Mouse (Mus musculus) intestine, postnatal 0 days (tissue): ENCODE data around the gene Nlgn2. TPM values are rescaled to one million over a fixed set of nuclear protein-coding genes. Genes with fewer than 3 reads are reported as not detected.

Experiments
- ATAC-seq: fragments of 200-750 bp; cut with Nextera tagmentation; 2 replicates; pipeline ENCODE4 v1.8.0; 2017; ENCODE audit warnings: mild to moderate bottlenecking, moderate TSS enrichment, moderate library complexity
- H3K27ac ChIP-seq: fragments of 300-500 bp; sonication (generic); 2 replicates; pipeline ENCODE4 v1.5.1; 2014; ENCODE audit warnings: mild to moderate bottlenecking, low read depth, low read length, moderate library complexity
- H3K27me3 ChIP-seq: fragments of 300-500 bp; sonication (generic); replicated peaks from 2 replicates; pipeline ENCODE4 v1.6.1; 2014; ENCODE audit warnings: low read length, mixed read lengths; ENCODE audit not compliant: control insufficient read depth, insufficient read depth
- H3K36me3 ChIP-seq: fragments of 300-500 bp; sonication (generic); 2 replicates; pipeline ENCODE4 v1.6.1; 2014; ENCODE audit warnings: mild to moderate bottlenecking, moderate library complexity; ENCODE audit not compliant: control insufficient read depth, insufficient read depth
- H3K4me1 ChIP-seq: fragments of 300-500 bp; sonication (generic); replicated peaks from 2 replicates; pipeline ENCODE4 v1.6.1; 2014; ENCODE audit warnings: antibody characterized with exemption, low read length, mixed read lengths; ENCODE audit not compliant: control insufficient read depth, insufficient read depth
- H3K4me2 ChIP-seq: fragments of 300-500 bp; sonication (generic); replicated peaks from 2 replicates; pipeline ENCODE4 v1.6.1; 2014; ENCODE audit warnings: low read depth, mild to moderate bottlenecking, moderate library complexity
- H3K4me3 ChIP-seq: fragments of 300-500 bp; sonication (generic); 2 replicates; pipeline ENCODE4 v1.5.1; 2014; ENCODE audit warnings: low read depth, low read length
- H3K9ac ChIP-seq: fragments of 300-500 bp; sonication (generic); 2 replicates; pipeline ENCODE4 v1.6.1; 2014; ENCODE audit warnings: mild to moderate bottlenecking, low read depth, low read length
- H3K9me3 ChIP-seq: fragments of 300-500 bp; sonication (generic); 2 replicates; pipeline ENCODE4 v1.6.1; 2016; ENCODE audit warnings: mixed run types; ENCODE audit not compliant: control insufficient read depth
- CTCF ChIP-seq: sonication (generic); IDR thresholded peaks from 2 replicates; pipeline ENCODE4 v1.5.1; 2016; ENCODE audit warnings: low read depth, mild to moderate bottlenecking, control low read depth, antibody characterized with exemption, moderate library complexity
- WGBS: fragments of 180-500 bp; shearing (Covaris S2); extraction: QIAGEN DNeasy Blood & Tissue Kit; methylation state at CpG from one replicate; pipeline ENCODE4 v1.1.7; 2014; 5-methylcytosine and 5-hydroxymethylcytosine counted together
- polyA plus RNA-seq: library from polyadenylated mRNA; unstranded; fragments of >200 nt; fragmentation: Nextera tagmentation; extraction: Ambion mirVana; gene quantifications from 2 replicates; pipeline ENCODE4 v1.2.1, GENCODE M21; 2015

Gene Nlgn2
- polyA plus RNA-seq, 1 experiment from 2014 or later = 1.8 TPM

DNA sequence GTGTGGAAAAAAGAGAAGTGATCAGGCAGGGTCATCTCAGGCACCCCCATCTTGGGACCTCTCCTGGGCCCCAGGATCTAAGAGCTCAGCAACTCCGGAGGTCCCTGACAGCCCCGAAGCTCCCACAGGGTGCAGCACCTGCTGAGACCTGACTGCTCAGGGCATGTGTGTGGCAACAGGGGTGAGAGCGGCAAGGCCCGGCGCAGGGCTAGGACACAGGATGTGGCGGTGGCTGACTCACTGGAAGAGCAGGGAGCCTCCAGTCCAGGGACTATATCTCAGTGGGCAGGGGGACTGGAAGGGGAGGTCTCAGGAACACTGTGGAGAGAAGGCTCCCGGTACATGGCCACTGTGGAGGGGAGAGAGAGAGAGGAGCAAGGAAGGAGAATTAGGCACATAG, 39.7 kb downstream of the Nlgn2 start:
- Histone ChIP-seq H3K9ac (no peak overlapping the region), H3K36me3 (no peaks in the 10 kb centered on the region), H3K27ac (no peak overlapping the region), H3K4me2 (no peak overlapping the region), H3K27me3 (peaks cover 13% of the 10 kb centered on the region; the same call in 1 of the 2 replicates), H3K9me3 (no peaks in the 10 kb centered on the region), H3K4me3 (no peak overlapping the region), H3K4me1 (peaks cover 18% of the 10 kb centered on the region; the same call in 1 of the 2 replicates)
- no peak for TF ChIP-seq CTCF
- ATAC-seq = no peak
- WGBS = 88% methylated on average over 7 of the region's 7 CpGs

DNA sequence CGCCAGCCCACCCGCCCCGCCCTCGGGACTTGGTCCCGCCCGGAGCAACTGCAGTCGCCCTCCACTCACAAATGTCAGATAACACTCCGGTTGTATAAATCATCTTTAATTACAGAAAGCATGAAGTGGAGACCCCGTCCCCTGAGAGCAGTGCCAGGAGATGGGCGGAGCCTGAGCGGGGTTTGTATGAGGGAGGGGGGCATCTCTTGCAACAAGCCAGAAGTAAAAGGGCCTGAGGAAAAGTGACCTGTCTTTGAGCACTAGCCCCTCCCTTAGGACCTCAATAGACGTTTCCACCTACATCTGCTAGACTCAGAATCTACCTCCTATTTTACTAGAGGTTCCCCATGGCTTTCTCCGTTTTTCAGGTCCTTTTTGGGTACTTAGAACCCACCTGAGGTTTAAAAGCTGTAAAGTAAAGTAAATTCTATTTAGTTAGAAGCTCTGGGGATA, 41.6 kb downstream of the Nlgn2 start:
- TF ChIP-seq CTCF = no peak
- Histone ChIP-seq H3K4me2 (peak overlapping the region; percentile 97), H3K9ac (peak overlapping the region; percentile 31; the same call in 1 of the 2 replicates), H3K4me3 (peak overlapping the region; percentile 48), H3K27me3 (peaks cover 7% of the 10 kb centered on the region; the same call in 1 of the 2 replicates), H3K4me1 (0 out of 2 replicates have a peak, but pooled peaks cover 11% of the 10 kb centered on the region), H3K9me3 (no peaks in the 10 kb centered on the region), H3K36me3 (no peaks in the 10 kb centered on the region), H3K27ac (no peak overlapping the region)
- ATAC-seq = no peak
- WGBS = 7% methylated on average over 13 of the region's 13 CpGs

DNA sequence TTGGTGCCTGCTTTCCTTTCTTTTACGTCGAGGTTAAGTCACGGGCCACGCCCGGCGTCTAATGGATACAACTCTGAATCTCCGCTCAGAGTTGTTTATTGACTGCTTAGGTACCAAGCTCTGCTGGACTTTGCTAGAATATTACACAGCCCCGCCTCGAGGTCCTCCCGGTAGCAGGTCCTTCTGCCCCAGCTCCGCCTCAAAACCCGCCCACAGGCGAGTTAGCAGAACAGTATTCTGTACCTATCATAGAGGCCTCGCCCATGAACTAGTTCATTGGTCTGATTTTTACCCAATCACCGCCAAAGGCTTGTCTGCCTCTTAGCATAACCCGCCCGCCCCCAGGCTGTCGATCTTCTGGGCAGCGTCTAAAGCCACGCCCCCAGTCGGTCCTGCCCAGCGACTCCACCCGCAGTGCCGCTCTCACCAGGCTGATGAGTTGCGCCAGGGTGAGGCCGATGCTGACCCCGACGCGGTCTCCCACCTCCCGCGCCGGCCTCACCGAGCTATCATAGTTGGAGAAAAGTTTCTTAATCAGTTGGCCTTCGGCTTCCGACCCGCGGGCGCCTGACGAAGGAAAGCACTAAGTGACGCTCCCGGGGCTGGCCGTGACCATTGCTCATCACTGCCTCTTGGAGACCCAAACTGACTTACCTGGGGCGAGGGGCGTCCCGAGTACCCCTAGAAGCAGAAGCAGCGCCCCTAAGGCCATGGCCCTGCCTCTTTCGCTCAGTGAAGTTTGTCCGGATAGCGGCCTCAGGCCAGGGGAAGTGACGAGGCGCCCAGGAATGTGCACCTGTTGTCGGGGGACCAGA, 42.2 kb downstream of the Nlgn2 start, which contains the start of gene Chrnb1:
Gene Chrnb1 (minus strand): TSS at position 776 of the 815 bp plus-strand sequence.
- Histone ChIP-seq H3K4me2 (peak within 1 kb of the TSS; percentile 97), H3K36me3 (no peaks in the 10 kb centered on the region), H3K9ac (peak within 1 kb of the TSS; percentile 31), H3K4me1 (0 out of 2 replicates have a peak, but pooled peaks cover 5% of the 10 kb centered on the region), H3K27me3 (peaks cover 3% of the 10 kb centered on the region; the same call in 1 of the 2 replicates), H3K4me3 (peak within 1 kb of the TSS; percentile 48), H3K27ac (no peak within 1 kb of the TSS), H3K9me3 (no peaks in the 10 kb centered on the region)
- WGBS = 1% methylated on average over 51 of the region's 52 CpGs
- peak; percentile 30 for TF ChIP-seq CTCF
- peak; percentile 98 for ATAC-seq

DNA sequence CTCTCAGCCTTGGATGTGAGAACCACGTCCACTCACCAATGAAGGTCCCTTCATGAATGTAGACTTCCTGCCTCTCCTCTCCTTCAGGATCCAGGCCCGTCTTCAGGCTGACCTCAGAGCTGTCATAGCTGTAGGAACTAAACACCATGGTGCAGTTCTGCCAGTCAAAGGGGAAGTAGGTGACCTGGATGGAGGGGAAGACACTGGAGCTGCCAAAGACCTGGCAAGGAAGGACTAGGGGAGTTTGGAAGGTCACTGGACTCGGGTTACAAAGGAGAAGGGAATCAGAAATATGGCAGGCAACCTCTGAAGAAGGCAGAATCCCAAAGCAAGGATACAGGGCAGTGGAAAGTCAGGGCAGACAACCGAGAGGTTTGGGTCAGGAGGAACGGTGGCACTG, 44.2 kb downstream of the Nlgn2 start:
- Histone ChIP-seq H3K4me2 (no peak overlapping the region), H3K27ac (no peak overlapping the region), H3K36me3 (no peaks in the 10 kb centered on the region), H3K4me3 (no peak overlapping the region), H3K27me3 (no peaks in the 10 kb centered on the region; the same call in 1 of the 2 replicates), H3K9ac (no peak overlapping the region), H3K9me3 (no peaks in the 10 kb centered on the region), H3K4me1 (0 out of 2 replicates have a peak, but pooled peaks cover 5% of the 10 kb centered on the region)
- TF ChIP-seq CTCF = no peak
- ATAC-seq = no peak
- WGBS = 74% methylated on average over 5 of the region's 5 CpGs

DNA sequence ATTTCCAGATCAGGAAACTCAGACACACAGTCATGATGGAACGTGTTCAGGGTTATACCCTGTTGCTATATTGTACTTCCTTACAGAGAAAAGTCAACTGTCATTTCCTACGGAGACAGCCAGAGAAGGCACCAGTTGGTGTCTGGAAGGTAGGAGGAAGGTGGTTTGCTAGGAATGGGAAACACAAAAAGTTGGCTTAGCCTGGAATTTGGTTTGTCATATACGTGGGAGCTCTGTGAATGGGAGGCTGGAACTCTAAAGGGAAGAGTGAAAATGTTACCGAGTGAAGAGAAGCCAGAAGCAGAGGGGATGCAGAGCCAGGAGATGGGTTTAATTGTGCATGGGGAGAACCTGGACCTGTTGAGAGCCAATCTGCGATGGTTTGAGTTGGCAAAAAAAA, 46.2 kb downstream of the Nlgn2 start:
- Histone ChIP-seq H3K36me3 (no peaks in the 10 kb centered on the region), H3K27ac (no peak overlapping the region), H3K9ac (no peak overlapping the region), H3K27me3 (no peaks in the 10 kb centered on the region; the same call in 1 of the 2 replicates), H3K4me1 (0 out of 2 replicates have a peak, but pooled peaks cover 5% of the 10 kb centered on the region), H3K4me2 (no peak overlapping the region), H3K4me3 (no peak overlapping the region), H3K9me3 (no peaks in the 10 kb centered on the region)
- TF ChIP-seq CTCF = no peak
- 71% methylated on average over 5 of the region's 5 CpGs for WGBS
- no peak for ATAC-seq

DNA sequence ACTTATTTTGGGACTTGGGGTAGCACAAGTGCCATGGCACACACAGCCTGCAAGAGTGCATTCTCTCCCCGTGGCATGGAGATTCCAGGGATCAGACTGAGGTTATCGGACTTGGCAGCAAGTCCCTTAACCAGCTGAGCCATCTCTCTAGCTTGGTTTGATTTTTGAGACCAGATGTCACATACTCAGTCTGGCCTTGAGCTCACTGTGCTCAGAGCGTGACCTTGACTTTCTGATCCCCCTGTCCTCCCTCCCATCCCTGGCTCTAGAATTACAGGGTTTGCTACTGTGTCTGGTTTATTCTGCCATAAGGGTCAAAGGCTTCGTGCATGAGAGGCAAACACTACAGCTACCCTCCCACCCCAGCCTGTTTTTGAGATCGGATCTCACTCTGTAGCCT, 48.2 kb downstream of the Nlgn2 start:
- no peak for ATAC-seq
- H3K9ac ChIP-seq = no peak overlapping the region
- H3K27me3 ChIP-seq = no peaks in the 10 kb centered on the region; the same call in 1 of the 2 replicates
- no peak for TF ChIP-seq CTCF
- no peaks in the 10 kb centered on the region for H3K4me1 ChIP-seq
- H3K4me2 ChIP-seq = no peak overlapping the region
- no peaks in the 10 kb centered on the region for H3K9me3 ChIP-seq
- WGBS = 61% methylated on average over 5 of the region's 5 CpGs
- no peak overlapping the region for H3K4me3 ChIP-seq
- no peak overlapping the region for H3K27ac ChIP-seq
- H3K36me3 ChIP-seq = no peaks in the 10 kb centered on the region
